Mouse (Mus musculus): ENCODE results near the gene Cenpm. TPM values are rescaled to one million over a fixed set of nuclear protein-coding genes. Genes with fewer than 3 reads are reported as not detected.
A peak's percentile ranks its signal among the peaks of the same experiment; 100 is the strongest.
"Not testable (repeated sequence)": the region's sequence is repeated elsewhere in the genome, so short reads cannot be mapped to it uniquely, and the experiment has no call there.

The Cenpm gene
- 1 to 10 TPM; 2.6 to 4.8 (median 4.4) TPM for total RNA-seq (2022)

DNA sequence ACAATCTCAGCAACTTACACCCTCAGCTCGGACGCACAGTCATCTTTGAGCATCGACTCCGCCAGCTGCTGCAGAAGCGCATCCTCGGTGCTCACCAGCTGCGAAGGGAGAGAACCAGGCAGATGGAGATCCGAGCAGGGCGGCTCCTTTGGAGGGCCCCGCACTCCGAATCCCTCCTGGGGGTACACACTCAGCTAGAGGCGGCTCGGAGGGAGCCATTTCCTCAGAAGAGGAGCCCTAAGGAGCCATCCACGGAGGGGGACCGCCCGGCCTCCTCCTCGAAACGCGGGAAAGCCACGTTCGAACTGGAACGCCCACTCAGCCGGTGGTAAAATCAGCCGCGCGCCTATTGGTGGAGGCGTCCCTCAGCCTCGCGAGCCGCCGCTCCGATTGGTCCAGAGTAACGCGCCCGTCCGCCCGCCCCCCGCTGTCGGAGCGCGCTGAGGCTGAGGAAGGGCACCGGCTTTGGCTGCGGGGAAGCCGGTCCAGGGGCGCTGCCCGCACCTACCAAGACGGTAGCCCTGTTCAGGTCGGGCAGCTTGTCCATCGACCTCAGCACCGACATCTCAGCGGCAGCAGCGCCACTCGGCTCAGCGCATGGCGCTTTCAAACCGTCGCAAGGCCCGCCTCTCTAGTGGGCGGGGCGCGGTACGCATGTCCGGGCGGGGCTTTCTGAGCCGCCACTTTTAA lies at the start of gene Cenpm:
Cenpm (minus strand) TSS at position 634 of the 690 bp plus-strand sequence.
- DNase-seq (ENCODE audit: low spot score in 2 of 2), result peak; percentile 84 to 91

DNA sequence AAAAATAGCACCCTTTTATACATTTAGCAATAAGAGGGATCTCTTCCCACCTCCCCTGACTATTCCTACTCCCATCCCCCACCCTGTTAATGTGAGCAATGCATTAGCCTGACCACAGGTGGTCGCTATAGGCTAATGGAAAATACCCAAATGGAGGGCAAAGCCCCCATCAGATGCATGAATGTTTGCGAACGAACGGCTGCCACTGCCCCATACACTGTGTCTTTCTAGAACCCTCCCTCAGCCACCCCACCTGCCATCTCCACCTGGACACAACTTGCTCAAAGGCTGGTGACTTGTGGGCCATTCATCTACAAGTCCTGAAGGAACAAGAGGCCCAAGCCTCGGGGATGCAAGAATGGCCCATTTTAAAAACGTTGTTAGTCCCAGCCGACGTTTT lies 49.5 kb upstream of the Cenpm start:
- no peak for DNase-seq (ENCODE audit: low spot score in 2 of 2)

DNA sequence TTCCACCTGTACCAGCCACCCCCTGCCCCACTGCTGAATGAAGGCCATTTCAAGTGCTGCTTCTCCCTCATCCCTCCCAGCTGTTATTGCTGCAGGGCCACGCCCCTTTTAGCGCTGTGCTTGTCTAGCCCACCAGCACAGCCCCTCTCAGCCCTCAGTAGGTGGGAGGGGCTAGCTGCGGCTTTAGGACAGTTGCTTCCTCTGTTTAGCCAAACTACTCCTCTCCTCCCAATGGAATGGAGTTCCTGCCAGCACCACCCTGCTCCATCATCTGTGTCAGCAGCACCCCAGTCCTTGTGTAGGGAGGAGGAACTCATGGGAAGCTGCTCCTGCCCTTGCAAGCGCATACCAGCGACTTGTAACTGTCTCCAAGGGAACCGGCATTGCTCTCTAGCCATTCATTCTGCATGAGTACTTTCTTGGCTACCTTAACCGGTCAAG lies 48.7 kb upstream of the Cenpm start:
- no peak for DNase-seq (ENCODE audit: low spot score in 2 of 2)

DNA sequence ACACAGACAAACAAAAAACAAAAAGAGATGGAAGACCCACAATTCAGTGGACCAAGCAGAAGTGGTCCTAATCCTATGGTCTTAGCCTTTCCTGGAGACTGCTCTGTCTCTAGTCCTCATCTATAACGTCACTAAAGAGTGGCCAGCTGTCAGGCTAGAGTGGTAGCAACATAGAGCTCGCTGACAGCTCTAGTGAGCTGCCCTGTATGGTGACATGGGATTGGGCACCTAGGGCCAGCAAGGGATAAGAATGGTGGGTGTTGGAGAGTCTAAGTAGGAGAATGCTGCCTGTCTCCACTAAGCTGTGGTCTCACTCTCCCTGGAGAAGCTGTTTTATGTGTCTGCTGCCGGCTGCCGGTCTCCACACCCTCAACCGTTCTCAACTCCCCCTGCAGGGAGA lies 48.3 kb upstream of the Cenpm start:
- no peak for DNase-seq (ENCODE audit: low spot score in 2 of 2)

DNA sequence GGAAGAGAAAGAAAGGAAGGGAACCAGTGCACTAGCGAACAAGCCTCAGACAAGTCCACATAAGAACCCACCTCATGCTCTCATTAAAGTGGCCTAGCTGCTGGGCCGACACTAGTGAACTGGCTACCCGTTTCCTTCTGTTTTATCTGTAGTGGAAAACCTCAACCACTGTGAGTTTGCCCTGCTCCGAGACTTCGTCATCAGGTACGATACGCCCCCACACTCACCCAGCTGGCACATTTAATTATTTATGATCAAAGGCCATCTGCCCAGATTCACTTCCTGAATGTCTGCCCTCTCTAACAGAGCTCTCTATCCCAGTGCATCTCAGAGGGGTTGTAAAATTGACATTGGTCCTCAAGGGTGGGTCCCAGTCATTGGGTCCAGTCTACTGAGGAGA lies 45.7 kb upstream of the Cenpm start:
- DNase-seq (ENCODE audit: low spot score in 2 of 2), result no peak

DNA sequence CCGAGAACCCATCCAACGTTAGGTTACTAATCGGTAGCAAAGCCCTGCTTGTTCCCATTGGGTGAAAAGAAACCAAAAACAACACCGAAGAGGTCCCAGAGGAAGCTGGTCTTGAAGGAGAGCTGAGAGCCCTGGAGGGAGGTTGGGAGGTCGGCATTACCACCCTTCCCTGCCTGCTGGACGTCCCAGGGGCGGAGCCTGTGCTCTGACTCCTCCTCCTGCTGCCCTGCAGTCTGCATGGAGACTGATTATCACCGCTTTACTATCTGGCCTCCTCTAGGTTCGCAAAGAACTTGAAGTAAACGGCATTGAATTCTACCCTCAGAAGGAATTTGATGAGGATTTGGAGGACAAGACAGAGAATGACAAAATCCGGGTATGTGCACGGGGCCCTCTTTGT lies 41.6 kb upstream of the Cenpm start:
- no peak for DNase-seq (ENCODE audit: low spot score in 2 of 2)

DNA sequence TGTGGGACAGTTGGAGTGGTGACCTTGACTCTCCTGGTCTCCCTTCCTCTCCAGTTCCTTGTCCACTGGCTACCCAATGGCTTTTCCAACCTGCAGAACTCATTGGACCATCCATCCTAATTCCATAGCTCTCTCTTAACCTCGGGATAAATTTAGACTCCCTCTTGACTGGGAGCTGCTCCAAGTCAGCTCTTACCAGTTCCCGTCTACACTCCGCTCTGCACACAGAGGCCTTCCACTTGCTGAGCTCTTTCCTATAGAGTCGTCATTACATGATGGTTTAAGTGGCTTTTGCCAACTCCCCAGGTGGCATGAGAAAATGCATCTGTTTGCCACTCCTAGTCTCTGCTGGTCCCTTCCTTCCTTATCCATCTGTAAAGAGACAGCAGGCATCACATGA lies 36.1 kb upstream of the Cenpm start:
- DNase-seq (ENCODE audit: low spot score in 2 of 2), result no peak

DNA sequence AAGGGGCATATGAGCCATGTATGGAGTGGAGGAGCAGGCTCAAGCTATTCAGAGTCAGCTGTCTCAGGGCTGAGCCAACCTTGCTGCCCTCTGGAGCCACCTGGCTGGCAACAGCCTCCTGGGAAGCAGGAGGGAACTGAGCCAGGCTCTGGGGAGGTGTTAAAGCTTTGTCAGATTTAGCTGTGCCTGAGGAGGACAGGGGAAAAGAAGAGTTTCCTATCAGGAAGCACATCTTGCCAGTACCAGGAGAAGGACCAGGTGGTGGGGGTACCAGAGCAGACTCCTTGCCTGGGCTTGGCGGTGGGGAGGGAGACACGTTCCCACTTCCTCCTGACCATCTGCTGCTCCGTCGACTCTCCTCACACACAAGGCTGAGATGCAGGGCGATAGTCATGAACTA lies 33.0 kb upstream of the Cenpm start:
- peak in 1 of 2 experiments; percentile 44 for DNase-seq (ENCODE audit: low spot score in 2 of 2)

DNA sequence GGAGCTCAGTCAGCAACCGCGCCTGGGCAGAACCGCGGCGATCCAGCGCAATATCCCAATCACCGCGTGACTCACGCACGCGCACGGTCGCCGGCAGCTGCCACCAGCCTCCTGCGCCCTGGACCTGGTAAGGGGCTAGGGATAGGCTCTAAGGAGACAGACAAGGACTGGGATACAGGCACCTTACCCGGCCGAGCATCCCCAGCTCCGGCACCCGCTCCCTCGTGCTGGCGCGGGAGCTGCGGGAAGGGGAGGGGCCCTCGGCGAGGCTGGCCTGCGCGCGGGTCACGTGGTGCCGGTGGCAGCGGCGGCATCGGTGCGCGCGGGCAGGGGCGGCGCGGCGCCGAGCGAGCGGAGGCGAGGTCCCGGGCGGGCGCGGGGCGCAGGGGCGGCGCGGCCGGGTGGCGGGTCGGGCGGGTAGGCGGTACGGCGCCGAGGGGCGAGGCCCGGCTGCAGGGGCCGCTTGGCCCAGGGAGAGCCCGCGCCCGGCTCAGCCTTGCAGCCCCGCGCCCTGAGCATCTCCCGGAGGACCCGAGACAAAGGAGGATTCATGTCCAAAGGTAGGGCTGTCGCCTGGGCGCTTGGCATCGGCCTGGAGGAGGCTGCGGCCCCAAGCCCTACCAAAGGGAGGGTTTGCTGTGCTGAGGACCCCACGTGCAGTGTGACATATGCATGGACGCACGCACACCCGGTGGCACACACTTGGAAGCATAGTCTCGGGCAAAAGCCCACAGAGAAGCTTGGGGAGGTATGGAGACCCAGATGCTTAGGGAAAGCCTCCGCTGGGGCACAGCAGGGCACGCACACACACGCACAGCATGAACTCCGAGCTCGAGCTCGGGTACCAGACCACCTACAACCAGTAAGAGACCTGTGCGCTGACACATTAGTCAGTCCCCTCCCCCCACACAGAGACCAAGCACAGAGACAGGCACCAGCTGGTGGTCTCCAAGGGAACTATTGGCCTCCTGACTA lies 30.7 kb upstream of the Cenpm start:
- peak in 1 of 2 experiments; percentile 73 for DNase-seq (ENCODE audit: low spot score in 2 of 2)

DNA sequence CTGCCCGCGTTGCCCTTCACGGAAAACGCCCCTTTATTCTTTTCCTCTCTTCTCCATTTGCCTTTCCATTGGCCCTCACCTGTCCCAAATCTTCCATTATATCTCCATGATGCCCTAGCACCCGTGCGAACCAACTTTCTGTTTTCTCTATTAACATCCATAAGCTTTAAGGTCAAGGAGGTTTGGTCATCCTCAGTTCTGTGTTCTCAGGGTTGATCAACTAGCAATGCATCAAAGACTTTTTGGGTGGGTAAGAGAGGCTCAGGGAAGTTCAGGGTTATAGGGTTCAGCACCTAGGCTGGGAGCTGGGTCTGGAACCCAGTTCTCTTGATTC lies 30.0 kb upstream of the Cenpm start, which contains the start of gene Sept3:
Sept3 (plus strand) TSS at position 301 of the 334 bp plus-strand sequence.
- DNase-seq (ENCODE audit: low spot score in 2 of 2), result no peak

DNA sequence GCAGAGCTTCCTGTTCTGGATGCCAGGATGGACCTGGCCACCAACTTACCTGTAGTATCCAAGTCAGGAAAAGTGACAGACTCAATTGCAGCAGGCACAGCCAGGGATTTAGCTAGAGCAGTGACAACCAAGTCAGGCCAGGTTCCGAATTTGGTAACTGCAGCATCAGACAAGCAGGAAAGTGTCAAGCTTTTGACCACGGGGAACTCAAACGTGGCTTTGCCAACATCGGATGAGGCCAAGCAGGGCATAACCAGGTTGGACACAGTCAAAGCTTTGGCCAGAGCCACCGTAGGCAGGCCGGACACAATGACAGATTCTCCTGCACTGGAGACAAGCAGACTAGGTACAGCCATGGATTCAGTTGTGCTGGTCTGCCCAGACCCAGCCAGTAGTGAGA lies 27.7 kb upstream of the Cenpm start:
- no peak for DNase-seq (ENCODE audit: low spot score in 2 of 2)

DNA sequence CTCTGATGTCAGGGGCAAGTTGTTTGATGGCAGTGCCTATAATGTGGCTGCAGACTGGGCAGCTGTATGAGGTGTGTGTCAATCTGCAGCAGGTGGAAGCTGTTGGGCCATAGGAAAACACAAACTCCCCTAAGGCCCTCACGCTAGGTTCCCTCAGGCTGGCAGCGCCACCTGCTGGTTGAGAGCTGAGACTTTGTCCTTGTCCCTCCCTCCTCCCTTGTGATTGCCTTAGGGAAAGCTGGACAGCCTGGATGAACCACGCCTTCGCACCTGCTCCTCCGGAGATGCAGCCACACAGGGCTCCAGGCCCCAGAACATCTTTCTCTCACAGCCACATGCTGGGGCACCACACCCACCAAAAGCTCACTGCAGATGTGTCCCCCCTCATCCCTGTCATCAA lies 26.7 kb upstream of the Cenpm start:
- peak in 1 of 2 experiments; percentile 72 for DNase-seq (ENCODE audit: low spot score in 2 of 2)

DNA sequence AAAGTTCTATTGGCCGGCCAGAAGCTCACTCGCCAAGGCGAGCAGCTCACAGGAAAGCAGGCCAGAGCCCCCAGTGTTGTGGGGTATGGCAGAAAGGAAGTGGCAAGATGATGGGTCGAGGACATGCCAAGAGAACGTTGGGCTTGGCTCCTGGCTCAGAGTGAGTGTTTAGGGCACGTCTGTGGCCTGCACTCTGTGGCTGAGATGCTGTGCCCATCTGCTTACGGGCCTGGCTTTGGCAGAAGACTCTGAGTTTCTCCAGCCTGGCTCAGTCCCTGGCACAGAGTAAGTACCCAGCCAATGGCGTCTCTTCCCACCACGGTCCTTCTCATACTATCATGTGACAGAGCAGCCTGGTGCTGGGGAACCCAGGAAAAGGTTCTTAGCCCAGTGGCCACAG lies 24.2 kb upstream of the Cenpm start:
- no peak for DNase-seq (ENCODE audit: low spot score in 2 of 2)

DNA sequence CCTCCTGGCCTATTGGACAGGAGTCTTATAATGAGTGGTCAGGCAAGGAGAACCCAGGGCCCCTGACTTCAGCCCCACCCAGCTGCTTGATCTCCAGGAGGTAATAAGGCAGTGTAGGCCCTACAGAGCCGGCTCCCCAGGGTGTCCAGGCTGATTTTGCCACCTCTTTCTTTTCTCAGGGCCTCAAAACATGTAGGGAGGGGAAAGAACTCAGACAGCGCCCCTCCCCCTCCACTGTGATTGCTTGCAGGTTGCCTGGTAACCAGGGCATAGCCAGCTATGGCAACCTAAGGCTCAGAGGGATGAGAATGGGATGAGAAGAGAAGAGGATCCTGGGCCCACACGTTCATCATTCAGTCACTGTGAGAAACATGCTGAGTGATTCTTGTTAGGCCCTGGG lies 23.6 kb upstream of the Cenpm start:
- DNase-seq (ENCODE audit: low spot score in 2 of 2), result peak in 1 of 2 experiments; percentile 61

DNA sequence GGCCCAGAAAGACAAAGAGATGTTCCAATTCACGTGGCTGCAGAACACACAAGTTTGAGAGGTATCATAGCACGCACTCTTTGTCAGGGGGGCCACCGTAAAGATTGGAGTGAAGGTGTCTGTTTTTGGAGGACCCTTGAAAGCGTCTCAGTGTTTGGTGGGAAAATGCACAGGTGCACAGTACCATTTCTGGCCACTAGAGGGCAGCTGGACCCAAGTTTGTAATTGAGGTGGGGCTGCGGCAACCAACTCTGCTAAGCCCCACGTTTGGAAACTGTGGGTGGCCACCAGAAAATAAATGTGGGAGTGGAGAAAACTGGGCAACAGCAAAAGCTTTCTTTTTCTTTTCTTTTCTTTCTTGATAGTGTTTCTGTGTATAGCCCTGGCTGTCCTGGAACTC lies 21.8 kb upstream of the Cenpm start:
- peak in 1 of 2 experiments; percentile 73 for DNase-seq (ENCODE audit: low spot score in 2 of 2)

DNA sequence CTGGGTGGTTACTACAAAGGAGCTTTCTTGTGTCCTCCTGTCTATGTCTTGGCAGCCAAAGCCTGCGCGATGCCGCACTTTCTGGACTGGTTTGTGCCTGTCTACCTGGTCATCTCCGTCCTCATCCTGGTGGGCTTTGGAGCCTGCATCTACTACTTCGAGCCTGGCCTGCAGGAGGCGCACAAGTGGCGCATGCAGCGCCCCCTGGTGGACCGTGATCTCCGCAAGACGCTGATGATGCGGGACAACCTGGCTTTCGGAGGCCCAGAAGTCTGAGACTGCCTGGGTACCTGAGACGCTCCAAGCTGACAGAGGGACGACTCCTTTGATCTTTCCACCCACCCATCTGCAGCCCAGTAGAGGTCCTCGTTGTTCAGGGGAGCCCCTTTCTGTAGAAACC lies 15.0 kb upstream of the Cenpm start:
- DNase-seq (ENCODE audit: low spot score in 2 of 2), result peak in 1 of 2 experiments; percentile 75

DNA sequence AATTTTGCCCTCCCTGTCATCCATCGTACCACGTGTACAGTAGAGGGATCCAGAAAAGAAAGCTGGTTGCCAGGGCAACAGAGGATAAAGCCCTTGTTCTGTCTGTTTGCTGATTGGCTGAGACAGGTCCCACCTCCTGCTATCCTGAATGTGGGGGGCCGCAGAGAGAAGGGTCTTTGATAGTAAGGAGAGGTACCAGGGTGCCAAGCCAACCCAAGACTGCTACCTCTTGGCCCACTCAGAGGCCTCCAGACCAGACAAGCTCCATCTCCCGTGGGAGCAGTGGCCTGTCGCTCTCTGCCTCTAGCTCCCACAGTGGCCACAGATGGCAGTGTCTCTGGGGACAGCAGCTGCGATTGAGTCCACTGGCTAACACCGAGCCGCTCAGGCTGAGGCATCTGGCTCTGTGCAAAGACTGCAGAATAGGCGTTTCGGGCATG lies 11.4 kb upstream of the Cenpm start:
- peak; percentile 88 to 93 for DNase-seq (ENCODE audit: low spot score in 2 of 2)

DNA sequence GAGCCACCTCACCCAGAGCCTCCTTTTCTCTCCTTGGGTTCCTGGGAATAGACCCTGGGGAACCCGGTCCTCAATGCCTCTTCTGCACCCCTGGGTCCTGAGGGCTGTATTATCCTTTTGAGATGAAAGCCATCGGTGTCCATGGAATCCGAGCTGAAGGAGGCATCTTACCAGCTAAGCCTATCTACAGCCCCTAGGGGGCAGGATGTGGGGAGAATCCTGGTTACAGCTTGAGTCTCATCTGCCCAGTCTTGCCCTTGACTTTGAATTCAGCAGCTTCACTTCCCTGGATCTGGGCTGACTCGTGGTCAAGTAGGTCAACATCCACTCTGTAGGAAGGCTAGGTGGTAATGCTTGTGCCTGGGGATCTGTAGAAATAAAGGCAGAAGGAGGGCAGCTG lies 10.7 kb upstream of the Cenpm start:
- DNase-seq (ENCODE audit: low spot score in 2 of 2), result no peak

DNA sequence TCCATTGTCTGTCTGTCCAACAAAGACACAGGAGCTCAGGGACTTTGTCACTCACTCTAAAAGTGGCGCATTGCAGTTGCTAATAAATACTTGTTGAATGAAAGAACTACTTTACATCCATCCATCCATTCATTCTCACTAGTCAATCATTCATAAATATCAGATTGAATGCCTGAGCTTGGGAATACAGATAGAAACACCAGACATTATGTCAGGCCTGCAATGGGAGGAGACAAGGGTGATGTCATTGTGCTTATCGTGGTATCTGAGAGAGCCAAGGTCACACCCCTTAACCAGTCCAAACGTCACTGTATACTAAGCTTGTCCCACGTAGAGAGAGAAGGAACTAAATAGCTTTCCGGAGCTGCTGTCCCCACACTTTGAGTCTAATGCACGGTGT lies 7.5 kb upstream of the Cenpm start, which contains the start of gene 1500009C09Rik:
1500009C09Rik (plus strand) TSS at position 301 of the 400 bp plus-strand sequence.
- DNase-seq (ENCODE audit: low spot score in 2 of 2), result no peak

DNA sequence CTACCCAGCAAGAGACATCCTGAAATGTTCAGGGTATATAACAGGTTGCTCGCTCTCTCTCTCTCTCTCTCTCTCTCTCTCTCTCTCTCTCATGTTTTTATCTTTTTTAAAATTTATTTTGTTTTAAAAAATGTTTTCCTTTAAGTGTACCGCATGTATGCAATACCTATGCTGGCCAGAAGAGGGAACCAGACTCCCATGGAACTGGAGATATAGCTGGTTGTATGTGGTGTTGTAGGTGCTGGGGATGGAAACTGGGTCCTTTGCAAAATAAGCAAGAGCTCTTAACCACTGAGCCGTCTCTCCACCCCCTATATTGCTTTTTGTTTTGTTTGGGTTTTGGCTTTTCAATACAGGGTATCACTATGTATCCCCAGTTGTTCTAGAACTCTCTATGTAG lies 7.0 kb upstream of the Cenpm start:
- no peak for DNase-seq (ENCODE audit: low spot score in 2 of 2)

DNA sequence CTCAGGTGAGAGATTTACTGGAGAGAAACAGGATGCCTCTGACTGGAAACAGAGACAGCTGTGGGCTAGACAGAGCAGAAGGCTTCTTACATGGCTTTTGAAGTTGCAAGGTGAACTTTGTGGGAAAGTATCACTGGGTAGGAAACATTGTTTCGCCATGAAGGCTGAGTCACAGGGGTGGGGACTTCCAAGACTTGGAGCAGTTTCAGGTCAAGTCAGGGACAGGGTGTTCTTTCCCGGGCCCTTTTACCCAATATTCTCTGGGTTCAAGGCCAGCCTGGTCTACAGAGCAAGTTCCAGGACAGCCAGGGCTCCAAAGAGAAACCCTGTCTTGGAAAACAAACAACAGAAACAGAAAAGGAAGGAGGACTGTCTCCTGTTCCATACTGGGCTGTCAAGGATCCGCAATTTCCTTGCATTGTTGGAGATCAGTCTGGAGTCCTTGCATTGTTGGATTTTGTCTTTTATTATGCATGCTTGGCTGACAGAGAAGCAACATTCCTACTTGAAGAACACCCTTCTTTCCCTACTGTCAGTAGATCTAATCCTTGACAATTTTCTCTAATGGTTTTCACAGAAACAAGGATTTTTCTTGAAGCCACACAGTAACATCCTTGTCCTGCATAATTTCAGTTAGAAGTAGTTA lies 2.7 kb upstream of the Cenpm start:
- no peak for DNase-seq (ENCODE audit: low spot score in 2 of 2)

DNA sequence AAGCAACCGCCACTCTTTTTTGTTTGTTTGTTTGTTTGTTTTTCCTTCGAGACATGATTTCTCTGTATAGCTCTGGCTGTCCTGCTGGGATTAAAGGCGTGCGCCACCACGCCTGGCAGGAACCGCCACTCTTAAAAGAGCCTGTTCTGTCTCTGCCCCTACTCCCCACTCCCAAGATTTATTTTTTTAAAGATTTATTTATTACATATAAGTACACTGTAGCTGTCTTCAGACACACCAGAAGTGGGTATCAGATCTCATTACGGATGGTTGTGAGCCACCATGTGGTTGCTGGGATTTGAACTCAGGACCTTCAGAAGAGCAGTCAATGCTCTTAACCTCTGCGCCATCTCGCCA lies 235 bp upstream of the Cenpm start:
- not testable (repeated sequence) for DNase-seq (ENCODE audit: low spot score in 2 of 2)
